Mouse (Mus musculus): ENCODE data around the gene Vmn1r81.

Gene Vmn1r81

GRCm38 (mm10) chr7:12268169-12268568 is at the start of gene Vmn1r81:
Vmn1r81 (minus strand) TSS chr7:12268269.
- no peak for DNase-seq (ENCODE audit: low spot score in 2 of 2)

DNA sequence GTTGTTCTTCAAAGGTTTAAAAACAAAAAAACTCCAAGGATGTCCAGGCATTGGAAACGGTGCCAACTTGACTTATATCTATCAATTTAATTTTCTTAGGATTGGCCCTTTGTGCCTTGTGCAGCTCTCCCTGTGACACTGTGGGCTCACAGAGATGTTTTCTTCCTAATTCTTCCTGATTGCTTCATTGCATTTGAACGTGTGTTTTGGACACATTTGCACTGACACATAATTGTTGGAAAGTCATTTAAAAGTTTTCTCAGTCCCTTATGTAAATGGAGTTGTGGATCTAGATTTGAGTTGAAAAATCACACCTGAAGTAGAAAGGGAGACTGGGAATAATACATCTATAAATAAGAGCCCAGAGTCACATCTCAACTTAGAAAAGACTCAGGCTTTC is 32.1 kb upstream of the Vmn1r81 start, which contains the start of gene Vmn1r82:
Vmn1r82 (plus strand) TSS at position 301 of the 400 bp plus-strand sequence.
- DNase-seq (ENCODE audit: low spot score in 2 of 2), result no peak

- DNase-seq (ENCODE audit: low spot score in 2 of 2), result no peak
Observed at GRCm38 (mm10) chr7:12204141-12204540, 63.9 kb downstream of the Vmn1r81 start.

Measured in spleen, postnatal 36 days (tissue).